Mouse (Mus musculus) spleen, adult 18-20 months (tissue): ENCODE data around the gene Cnot6.

Source experiments
- DNase-seq, 2 experiments: peaks; one replicate each; pipeline ENCODE4 v3.0.0; 2022; ENCODE audit warnings: mixed read lengths in 2 of 2

The Cnot6 gene

DNA sequence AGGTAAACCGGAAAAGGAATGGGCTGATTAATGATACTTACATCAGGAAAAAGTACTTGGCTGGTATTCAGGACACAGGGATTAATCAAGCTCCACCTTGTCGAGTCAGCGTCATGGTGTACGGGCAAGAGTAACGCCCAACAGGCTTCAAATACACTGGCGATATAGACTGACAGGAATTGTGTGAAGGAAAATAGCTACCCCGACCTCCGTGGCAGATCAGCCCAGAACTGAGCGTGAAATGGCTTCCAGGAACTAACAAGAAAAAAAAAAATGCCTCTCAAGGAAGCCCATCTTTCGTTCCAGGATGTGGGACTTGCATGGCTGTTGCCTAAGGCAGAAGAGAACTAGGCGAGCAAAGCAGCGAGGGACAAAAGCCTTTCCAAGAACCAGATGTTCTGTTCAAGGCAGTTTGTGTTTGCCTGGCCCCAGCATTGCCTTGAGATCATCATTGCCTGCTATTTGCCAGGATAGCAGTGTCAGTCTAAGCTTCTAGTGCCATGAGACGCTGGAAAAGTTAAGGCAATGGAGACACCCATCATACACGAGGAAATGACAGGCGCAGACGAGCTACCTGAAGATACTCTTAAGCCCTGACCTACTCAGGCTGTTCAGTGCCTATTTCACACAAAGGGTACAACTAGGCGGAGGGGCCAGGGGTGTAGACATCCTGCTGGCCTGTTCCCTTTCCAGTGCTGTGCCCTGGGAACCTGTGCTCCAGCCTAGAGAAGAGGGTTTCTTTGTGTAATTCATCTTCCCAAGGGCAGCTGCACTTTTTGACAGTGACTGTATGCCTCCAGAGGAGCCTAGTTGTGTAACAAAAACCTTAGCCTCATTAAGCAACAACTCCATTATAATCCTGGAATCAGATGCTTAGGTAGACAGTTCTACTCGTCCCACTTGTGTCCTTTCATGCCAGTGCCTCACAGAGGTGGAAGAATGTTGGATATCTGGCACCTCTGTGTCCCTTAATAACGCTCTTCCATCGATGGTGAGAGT is 1.1 kb upstream of the Cnot6 start:
- DNase-seq: peak in 1 of 2 experiments; percentile 8

GRCm38 (mm10) chr11:49711981-49712554 is 455 bp downstream of the Cnot6 start:
- no peak for DNase-seq

DNA sequence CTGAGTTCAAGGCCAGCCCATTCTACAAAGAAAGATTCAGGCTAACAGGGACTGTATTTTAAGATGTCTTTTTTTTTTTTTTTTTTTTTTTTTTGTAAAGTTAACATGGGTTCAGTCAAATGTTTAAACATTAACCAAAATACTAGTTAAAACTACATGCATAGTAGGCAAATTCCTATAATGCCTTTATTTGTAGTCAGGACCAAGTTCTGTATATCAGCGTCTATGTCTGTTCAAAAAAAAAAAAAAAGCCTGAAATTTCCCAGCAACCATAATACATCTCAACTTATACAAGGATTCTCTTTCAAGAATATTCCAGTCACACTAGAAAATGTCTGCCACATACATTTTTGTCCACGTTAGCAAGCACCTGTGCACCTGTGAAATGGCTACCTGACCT is 1.9 kb downstream of the Cnot6 start:
- no peak for DNase-seq

- DNase-seq: no peak
Observed at GRCm38 (mm10) chr11:49707834-49708233, 4.7 kb downstream of the Cnot6 start.

GRCm38 (mm10) chr11:49704804-49705203 is 7.7 kb downstream of the Cnot6 start:
- DNase-seq: no peak

GRCm38 (mm10) chr11:49702014-49702413 is 10.5 kb downstream of the Cnot6 start:
- DNase-seq: no peak

GRCm38 (mm10) chr11:49699079-49699478 is 13.4 kb downstream of the Cnot6 start:
- DNase-seq: no peak

GRCm38 (mm10) chr11:49697779-49698178 is 14.7 kb downstream of the Cnot6 start:
- DNase-seq: no peak

DNA sequence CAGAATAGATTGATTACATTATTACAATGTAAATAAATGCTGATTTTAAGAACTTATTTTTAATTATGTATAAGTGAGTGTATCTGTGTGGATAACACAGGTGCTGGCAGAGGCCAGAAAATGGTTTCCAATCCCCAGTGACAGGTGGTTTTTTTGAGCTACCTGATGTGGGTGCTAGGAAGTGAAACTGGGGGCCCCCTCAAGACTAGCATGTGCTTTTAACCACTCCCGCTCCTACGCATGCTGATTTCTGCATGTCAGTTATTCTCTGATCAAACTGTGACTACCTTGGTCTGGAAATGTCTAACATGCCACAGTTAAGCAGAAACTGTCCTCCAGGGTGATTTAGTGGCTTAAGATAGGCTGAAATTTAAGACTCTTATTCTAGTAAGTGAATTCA is 16.1 kb downstream of the Cnot6 start:
- DNase-seq: peak in 1 of 2 experiments; percentile 7

DNA sequence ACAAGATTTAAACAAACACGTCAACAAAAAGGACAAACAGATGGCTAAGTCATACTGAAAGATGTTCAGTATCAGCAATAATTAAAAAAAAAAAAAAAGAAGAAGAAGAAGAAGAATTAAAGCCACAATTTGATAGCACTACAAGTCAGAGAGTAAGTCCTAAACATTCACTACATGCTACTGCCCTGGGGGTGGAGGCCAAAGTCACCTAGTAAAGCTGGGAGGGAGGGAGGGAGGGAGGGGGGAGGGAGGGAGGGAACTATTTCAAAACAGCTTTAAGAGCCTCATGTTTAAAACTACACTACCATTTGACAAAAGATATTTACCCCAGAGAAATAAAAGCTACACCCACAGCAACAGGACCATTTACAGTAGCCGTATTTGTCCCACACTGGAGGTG is 16.8 kb downstream of the Cnot6 start:
- DNase-seq: no peak

DNA sequence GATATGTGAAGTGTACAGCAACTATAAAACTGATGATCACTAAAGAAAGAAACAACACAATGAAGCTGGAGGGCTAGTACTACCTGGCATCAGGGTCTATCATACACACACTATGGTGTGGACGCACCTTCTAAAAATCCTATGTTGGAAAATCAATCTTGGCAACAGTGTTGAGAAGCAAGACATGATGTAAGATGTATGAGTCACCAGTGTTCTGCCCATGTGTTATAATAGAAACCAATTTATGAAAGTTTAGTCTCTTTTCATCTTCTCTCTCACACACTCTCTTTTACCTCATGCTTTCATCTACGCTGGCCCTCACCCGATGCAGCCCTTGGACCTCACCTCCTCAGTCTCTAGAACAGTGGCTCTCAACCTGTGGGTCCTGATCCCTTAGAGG is 17.5 kb downstream of the Cnot6 start:
- DNase-seq: no peak

GRCm38 (mm10) chr11:49684237-49684973 is 28.1 kb downstream of the Cnot6 start:
- no peak for DNase-seq

DNA sequence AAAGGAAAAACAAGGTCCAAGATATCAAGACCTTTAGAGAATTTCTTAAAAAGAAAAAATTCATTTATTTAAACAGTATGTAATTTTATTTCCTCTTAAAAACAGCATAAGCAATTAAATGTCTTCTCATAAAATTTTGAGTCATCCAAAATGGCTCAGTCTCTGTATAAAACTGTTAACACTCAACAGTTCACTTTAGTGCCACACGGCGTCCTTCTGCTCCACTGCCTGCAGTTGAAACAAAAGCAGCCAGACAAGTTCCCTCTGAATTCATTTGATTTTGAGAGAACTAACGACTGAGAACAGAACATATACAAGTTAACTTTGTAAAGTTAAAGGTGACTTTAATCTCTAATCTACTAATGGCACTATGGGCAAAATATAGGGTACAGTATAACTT is 39.1 kb downstream of the Cnot6 start:
- no peak for DNase-seq

DNA sequence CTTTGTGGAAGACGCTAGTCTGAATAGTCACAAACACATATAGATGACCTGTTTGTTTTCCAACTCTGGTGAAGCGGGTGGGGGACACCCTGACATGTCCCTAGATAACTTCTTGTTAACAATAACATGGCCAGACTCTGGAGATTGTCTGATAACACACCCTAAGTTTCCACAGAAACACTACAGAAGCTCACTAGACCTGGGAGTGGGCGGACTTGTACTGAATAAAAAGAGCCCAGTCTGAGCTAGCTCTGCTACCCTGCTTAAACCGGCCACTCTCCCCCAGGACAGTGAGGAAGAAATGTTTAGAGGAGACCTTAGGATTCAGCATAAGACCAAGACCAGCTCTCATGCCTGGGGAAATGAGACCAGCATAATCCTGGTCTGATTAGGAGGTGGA is 47.1 kb downstream of the Cnot6 start:
- DNase-seq: no peak

DNA sequence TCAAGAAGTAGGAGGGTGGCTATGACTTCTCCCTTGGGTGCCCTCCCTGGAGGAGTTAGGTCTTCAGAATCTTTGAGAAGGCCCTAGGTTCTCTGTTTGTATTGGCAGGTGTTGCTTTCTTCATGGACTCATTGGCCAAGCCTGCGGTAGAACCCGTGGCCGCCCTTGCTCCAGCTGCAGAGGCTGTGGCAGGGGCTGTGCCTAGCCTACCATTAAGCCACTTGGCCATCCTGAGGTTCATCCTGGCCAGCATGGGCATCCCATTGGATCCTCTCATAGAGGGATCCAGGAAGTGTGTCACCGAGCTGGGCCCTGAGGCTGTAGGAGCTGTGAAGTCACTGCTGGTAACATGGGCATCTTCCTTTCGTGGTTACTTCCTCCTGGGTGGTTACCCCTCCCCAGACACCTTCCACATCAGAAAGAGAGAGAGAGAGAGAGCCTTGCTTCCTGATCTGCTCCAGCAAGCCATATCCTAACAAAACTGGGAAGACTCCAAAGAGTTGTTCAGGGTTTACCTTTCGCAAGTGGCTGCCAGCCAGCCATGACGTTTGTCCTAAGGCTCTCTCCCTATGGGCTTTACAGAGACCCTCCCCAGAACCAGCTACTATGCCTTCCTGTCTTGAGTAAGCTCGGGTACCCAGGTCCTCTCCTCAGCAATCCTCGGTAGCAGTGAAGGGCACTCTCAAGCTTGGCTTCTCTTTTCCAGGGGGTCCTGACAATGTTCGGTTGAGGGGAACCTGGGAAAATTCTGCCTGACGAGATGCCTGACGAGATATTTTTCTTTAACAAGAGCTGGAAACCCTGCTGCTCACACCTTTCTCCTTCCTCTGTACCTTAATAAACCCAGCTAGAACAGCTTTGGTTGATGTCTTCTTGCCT is 48.0 kb downstream of the Cnot6 start:
- DNase-seq: no peak

- no peak for DNase-seq
Observed at GRCm38 (mm10) chr11:49663310-49663709, 49.2 kb downstream of the Cnot6 start, which contains the start of gene Scgb3a1. Scgb3a1 (plus strand) TSS chr11:49663610.

GRCm38 (mm10) chr11:49662292-49662780 is 50.2 kb downstream of the Cnot6 start:
- DNase-seq: no peak

GRCm38 (mm10) chr11:49659470-49659799 is 53.1 kb downstream of the Cnot6 start:
- DNase-seq: no peak

DNA sequence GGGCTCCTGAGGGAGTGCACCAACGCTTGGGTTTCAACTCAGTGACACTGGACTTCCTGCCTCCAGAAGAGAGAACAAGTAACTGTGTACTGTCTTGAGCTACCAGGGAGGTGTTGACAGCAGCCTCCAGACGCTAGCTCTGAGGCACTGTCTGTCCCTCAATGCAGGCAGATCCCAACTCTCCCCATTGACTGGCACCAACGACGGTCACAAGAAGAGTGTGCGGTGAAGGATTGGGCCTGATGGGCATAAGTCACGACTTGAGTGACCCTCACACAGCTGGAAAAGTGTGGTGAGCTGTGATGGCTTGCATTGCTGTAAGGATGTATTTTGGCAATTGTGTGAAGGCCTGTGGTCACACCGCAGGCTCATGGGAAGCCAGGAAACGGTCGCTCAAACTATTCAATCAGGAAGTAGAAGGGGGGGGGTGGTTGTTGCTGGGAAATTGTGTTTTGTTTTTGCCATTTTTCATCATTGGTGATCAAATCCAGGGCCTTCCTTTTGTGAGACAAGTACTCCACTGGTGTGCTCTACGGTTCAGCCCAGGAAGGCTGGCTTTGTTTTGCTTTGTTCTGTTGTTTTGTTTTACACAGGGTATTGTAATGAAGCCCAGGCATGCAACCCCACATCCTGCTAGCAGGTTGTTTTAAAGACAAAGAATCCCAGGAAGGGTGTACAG is 53.6 kb downstream of the Cnot6 start:
- DNase-seq: no peak

DNA sequence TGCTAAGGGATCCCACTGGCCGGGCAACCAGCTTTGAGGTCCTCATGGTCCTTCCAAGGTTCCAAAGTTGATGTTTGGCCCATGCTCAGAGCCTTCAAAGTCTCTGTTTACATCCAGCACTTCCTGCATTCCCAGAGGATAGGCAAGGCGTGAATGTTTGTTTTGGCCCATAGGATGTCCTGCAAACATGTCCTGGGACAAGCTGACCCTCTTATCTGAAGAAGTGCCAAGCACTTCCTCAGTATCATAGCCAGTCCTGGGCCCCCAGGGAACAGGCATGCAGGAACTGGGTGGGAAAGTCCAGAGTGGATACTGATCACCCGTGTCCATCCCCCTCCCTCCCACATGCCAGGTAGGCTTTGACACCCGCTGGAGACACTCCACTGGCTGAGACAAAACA is 54.5 kb downstream of the Cnot6 start:
- no peak for DNase-seq

DNA sequence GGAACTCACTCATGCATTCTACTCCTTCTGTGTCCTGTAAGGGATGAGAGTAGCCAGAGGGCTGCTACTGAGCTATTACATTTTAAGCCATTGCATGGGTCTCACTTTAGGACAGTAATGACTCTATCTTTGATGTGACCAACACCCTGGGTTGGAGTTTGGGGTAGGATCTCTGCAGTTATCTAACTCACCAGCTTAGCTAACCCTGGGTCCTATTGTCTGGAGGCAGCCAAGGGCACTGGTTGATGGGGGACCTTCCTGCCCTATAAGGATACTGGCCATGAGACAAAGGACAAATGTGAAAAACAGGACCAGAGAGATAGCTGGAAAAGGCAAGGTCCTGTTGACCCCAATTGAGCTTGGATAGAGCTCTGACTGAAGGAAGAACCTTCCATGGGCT is 57.0 kb downstream of the Cnot6 start:
- no peak for DNase-seq

DNA sequence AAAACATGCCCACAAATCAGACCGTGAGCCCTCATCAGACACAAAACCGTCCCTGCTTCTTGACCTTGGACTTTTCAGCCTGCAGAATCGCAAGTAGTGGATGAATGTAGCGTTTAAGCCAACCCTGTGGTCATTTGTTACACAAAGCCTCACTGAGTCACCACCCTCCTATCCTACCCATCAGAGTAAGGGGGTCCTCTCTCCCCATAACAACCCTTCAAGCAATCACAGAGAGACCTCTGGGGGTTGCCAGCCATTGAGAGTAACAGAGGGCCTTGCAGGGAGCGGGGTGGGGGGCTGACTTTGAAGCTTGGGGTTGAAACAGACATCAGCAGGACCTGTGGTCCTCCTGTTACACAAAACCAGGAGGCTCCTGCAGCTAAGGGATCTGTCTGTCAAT is 57.9 kb downstream of the Cnot6 start:
- no peak for DNase-seq
